Mouse (Mus musculus): Measurements from ENCODE around the gene Gm21954.

GRCm38 (mm10) chr3:55511658-55512057, 39.6 kb upstream of the Gm21954 start:
- TF ChIP-seq CEBPB (IDR thresholded peaks at IDR 0.05; ENCODE audit: insufficient read depth, poor library complexity, severe bottlenecking) (no peak), POLR2A (IDR thresholded peaks at IDR 0.05; ENCODE audit: insufficient read length, low read depth) (no peak), MYOD1 (IDR thresholded peaks at IDR 0.05; ENCODE audit: control insufficient read depth in 1 of 3, insufficient read length in 2 of 3, low read depth in 2 of 3) (no peak), MYOG (IDR thresholded peaks at IDR 0.05; ENCODE audit: control insufficient read depth in 1 of 3, insufficient read depth in 1 of 3, insufficient read length in 2 of 3, low read depth in 2 of 3) (no peak), E2F4 (IDR thresholded peaks at IDR 0.05; ENCODE audit: insufficient read depth) (no peak)
